Mouse (Mus musculus) CD4-positive, CD25-positive, alpha-beta regulatory T cell, adult 9 weeks (primary cell): ENCODE measurements around the gene Cacna2d3. TPM values are rescaled to one million over a fixed set of nuclear protein-coding genes. Genes with fewer than 3 reads are reported as not detected.

ENCODE experiments used
- polyA plus RNA-seq: library from polyadenylated mRNA; unstranded; fragments of 100-300 nt; shearing (Covaris generic); gene quantifications from one replicate; pipeline ENCODE4 v1.2.1, GENCODE M21; 2017

The Cacna2d3 gene
- polyA plus RNA-seq = not detected

GRCm38 (mm10) chr14:29721488-29722385 is at the start of gene Cacna2d3:
Gene Cacna2d3, minus strand, starts transcription at chr14:29721864.

GRCm38 (mm10) chr14:29017883-29018282 is 703.8 kb downstream of the Cacna2d3 start, which contains the start of gene Lrtm1:
Gene Lrtm1, plus strand, starts transcription at chr14:29018208.

Other genes starting within 250 kb of the Cacna2d3 start
- gene Selenok, start 246.4 kb upstream of the Cacna2d3 start, polyA plus RNA-seq = 258 TPM